Mouse (Mus musculus) stomach, embryonic 15.5 days (tissue): ENCODE measurements around the gene Gpr179. TPM values are rescaled to one million over a fixed set of nuclear protein-coding genes. Genes with fewer than 3 reads are reported as not detected.
"Not testable (repeated sequence)": the region's sequence is repeated elsewhere in the genome, so short reads cannot be mapped to it uniquely, and the experiment has no call there.

Source experiments
- ATAC-seq: fragments of 200-750 bp; cut with Nextera tagmentation; 2 replicates; pipeline ENCODE4 v1.8.0; 2017; ENCODE audit warnings: low read depth, moderate number of reproducible peaks, moderate TSS enrichment; ENCODE audit not compliant: insufficient read depth, low FRiP score
- H3K27ac ChIP-seq: fragments of 300-500 bp; sonication (generic); 2 replicates; pipeline ENCODE4 v1.5.1; 2015; ENCODE audit warnings: mild to moderate bottlenecking, inconsistent platforms
- H3K27me3 ChIP-seq: fragments of 300-500 bp; sonication (generic); replicated peaks from 2 replicates; pipeline ENCODE4 v1.6.1; 2015; ENCODE audit warnings: inconsistent platforms
- H3K36me3 ChIP-seq: fragments of 300-500 bp; sonication (generic); 2 replicates; pipeline ENCODE4 v1.6.1; 2015; ENCODE audit warnings: inconsistent platforms
- H3K4me1 ChIP-seq: fragments of 300-500 bp; sonication (generic); 2 replicates; pipeline ENCODE4 v1.6.1; 2015; ENCODE audit warnings: inconsistent platforms
- H3K4me2 ChIP-seq: fragments of 300-500 bp; sonication (generic); 2 replicates; pipeline ENCODE4 v1.6.1; 2015; ENCODE audit warnings: mild to moderate bottlenecking, inconsistent platforms
- H3K4me3 ChIP-seq: fragments of 300-500 bp; sonication (generic); replicated peaks from 2 replicates; pipeline ENCODE4 v1.5.1; 2015; ENCODE audit warnings: inconsistent platforms
- H3K9ac ChIP-seq: fragments of 300-500 bp; sonication (generic); 2 replicates; pipeline ENCODE4 v1.6.1; 2015; ENCODE audit warnings: inconsistent platforms
- H3K9me3 ChIP-seq: fragments of 300-500 bp; sonication (generic); 2 replicates; pipeline ENCODE4 v1.6.1; 2016; ENCODE audit warnings: inconsistent platforms
- WGBS: fragments of 180-500 bp; shearing (Covaris S2); methylation state at CpG from one replicate; pipeline ENCODE4 v1.1.7; 2015; 5-methylcytosine and 5-hydroxymethylcytosine counted together
- polyA plus RNA-seq: library from polyadenylated mRNA; unstranded; fragments of >200 nt; fragmentation: Nextera tagmentation; extraction: Ambion mirVana; gene quantifications from 2 replicates; pipeline ENCODE4 v1.2.1, GENCODE M21; 2015

Gpr179 gene
- polyA plus RNA-seq, 1 experiment from 2014 or later = 0.19 TPM

- Histone ChIP-seq H3K9me3 (no peaks in the 10 kb centered on the region), H3K9ac (no peak overlapping the region), H3K4me1 (no peaks in the 10 kb centered on the region), H3K27me3 (no peaks in the 10 kb centered on the region), H3K4me3 (no peak overlapping the region), H3K27ac (no peak overlapping the region), H3K36me3 (peaks cover 12% of the 10 kb centered on the region; the same call in 1 of the 2 replicates), H3K4me2 (no peak overlapping the region)
- ATAC-seq = no peak
- WGBS = 79% methylated on average over 6 of the region's 6 CpGs
Observed at GRCm38 (mm10) chr11:97372159-97372864, 20.4 kb upstream of the Gpr179 start.

- H3K9ac ChIP-seq = no peak overlapping the region
- 72% methylated on average over 7 of the region's 7 CpGs for WGBS
- no peaks in the 10 kb centered on the region for H3K9me3 ChIP-seq
- no peak for ATAC-seq
- no peak overlapping the region for H3K27ac ChIP-seq
- 0 out of 2 replicates have a peak, but pooled peaks cover 8% of the 10 kb centered on the region for H3K36me3 ChIP-seq
- H3K27me3 ChIP-seq = no peaks in the 10 kb centered on the region
- H3K4me1 ChIP-seq = peaks cover 3% of the 10 kb centered on the region; the same call in 1 of the 2 replicates
- no peak overlapping the region for H3K4me2 ChIP-seq
- H3K4me3 ChIP-seq = no peak overlapping the region
Observed at GRCm38 (mm10) chr11:97370329-97371091, 18.6 kb upstream of the Gpr179 start.

- ATAC-seq = no peak
- no peak overlapping the region for H3K9ac ChIP-seq
- no peak overlapping the region for H3K27ac ChIP-seq
- no peaks in the 10 kb centered on the region for H3K9me3 ChIP-seq
- no peaks in the 10 kb centered on the region for H3K27me3 ChIP-seq
- WGBS = 82% methylated on average over 5 of the region's 5 CpGs
- no peak overlapping the region for H3K4me3 ChIP-seq
- H3K36me3 ChIP-seq = no peaks in the 10 kb centered on the region
- H3K4me1 ChIP-seq = peaks cover 19% of the 10 kb centered on the region
- H3K4me2 ChIP-seq = no peak overlapping the region
Observed at GRCm38 (mm10) chr11:97368501-97368900, 16.6 kb upstream of the Gpr179 start.

- Histone ChIP-seq H3K4me3 (no peak overlapping the region), H3K36me3 (no peaks in the 10 kb centered on the region), H3K27ac (no peak overlapping the region), H3K9me3 (no peaks in the 10 kb centered on the region), H3K4me1 (peaks cover 23% of the 10 kb centered on the region), H3K9ac (no peak overlapping the region), H3K4me2 (peak overlapping the region; percentile 87; the same call in 1 of the 2 replicates), H3K27me3 (no peaks in the 10 kb centered on the region)
- 57% methylated on average over 1 of the region's 1 CpGs for WGBS
- ATAC-seq = no peak
Observed at GRCm38 (mm10) chr11:97365556-97365955, 13.7 kb upstream of the Gpr179 start.

DNA sequence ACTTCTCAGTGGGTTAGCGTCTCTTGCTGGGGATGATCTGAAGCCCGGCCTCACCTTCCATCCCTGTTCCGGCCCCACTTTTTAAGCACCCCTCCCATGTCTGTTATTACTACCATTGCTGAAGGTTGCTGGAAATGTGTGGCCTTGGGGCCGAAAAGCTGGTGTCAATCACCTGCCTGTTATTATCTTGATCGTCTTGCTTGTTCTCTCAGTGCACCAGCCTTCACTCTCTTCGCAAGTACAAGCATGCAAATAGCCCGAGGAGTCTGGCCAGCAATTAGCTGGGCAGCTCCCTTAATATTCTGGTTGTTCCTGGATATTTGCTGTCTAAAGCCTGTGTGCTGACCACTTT is 11.7 kb upstream of the Gpr179 start:
- 1% methylated on average over 7 of the region's 7 CpGs for WGBS
- Histone ChIP-seq H3K27me3 (no peaks in the 10 kb centered on the region), H3K27ac (no peak overlapping the region), H3K4me2 (peak overlapping the region; percentile 87), H3K4me1 (peaks cover 23% of the 10 kb centered on the region), H3K9me3 (no peaks in the 10 kb centered on the region), H3K9ac (peak overlapping the region; percentile 99), H3K4me3 (peak overlapping the region; percentile 99), H3K36me3 (no peaks in the 10 kb centered on the region)
- no peak for ATAC-seq

DNA sequence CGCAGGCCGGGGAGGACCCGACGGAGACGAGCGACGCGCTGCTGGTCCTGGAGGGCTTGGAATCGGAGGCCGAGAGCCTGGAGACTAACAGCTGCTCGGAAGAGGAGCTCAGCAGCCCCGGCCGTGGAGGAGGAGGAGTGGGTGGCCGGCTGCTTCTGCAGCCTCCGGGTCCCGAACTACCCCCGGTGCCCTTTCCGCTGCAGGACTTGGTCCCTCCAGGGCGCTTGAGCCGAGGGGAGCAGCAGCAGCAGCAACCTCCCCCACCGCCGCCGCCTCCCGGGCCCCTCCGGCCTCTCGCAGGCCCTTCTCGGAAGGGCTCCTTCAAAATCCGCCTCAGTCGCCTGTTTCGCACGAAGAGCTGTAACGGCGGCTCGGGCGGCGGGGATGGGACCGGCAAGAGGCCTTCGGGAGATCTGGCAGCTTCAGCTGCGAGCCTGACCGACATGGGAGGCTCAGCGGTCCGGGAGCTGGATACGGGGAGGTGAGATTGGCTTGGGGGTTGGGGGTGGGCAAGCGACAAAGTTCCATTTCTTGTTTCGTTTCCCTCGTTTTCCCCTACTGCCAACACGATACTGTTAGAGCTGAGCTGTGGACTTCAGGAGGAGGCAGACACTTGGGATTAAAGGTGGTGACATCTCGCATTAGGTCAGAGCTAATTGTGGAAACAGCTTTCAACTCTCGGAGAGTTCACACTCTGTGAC is 11.2 kb upstream of the Gpr179 start:
- Histone ChIP-seq H3K4me1 (peaks cover 23% of the 10 kb centered on the region), H3K36me3 (no peaks in the 10 kb centered on the region), H3K9ac (peak overlapping the region; percentile 99), H3K27ac (peak overlapping the region; percentile 85), H3K4me2 (peak overlapping the region; percentile 87), H3K27me3 (no peaks in the 10 kb centered on the region), H3K4me3 (peak overlapping the region; percentile 99), H3K9me3 (no peaks in the 10 kb centered on the region)
- 2% methylated on average over 39 of the region's 49 CpGs for WGBS
- ATAC-seq = no peak

- Histone ChIP-seq H3K9me3 (no peaks in the 10 kb centered on the region), H3K9ac (peak overlapping the region; percentile 99), H3K36me3 (no peaks in the 10 kb centered on the region), H3K4me1 (peaks cover 23% of the 10 kb centered on the region), H3K4me2 (peak overlapping the region; percentile 87), H3K27ac (peak overlapping the region; percentile 85), H3K27me3 (no peaks in the 10 kb centered on the region), H3K4me3 (peak overlapping the region; percentile 99)
- WGBS = 0% methylated on average over 22 of the region's 39 CpGs
- ATAC-seq = no peak
Observed at GRCm38 (mm10) chr11:97362649-97362942, 10.7 kb upstream of the Gpr179 start.

DNA sequence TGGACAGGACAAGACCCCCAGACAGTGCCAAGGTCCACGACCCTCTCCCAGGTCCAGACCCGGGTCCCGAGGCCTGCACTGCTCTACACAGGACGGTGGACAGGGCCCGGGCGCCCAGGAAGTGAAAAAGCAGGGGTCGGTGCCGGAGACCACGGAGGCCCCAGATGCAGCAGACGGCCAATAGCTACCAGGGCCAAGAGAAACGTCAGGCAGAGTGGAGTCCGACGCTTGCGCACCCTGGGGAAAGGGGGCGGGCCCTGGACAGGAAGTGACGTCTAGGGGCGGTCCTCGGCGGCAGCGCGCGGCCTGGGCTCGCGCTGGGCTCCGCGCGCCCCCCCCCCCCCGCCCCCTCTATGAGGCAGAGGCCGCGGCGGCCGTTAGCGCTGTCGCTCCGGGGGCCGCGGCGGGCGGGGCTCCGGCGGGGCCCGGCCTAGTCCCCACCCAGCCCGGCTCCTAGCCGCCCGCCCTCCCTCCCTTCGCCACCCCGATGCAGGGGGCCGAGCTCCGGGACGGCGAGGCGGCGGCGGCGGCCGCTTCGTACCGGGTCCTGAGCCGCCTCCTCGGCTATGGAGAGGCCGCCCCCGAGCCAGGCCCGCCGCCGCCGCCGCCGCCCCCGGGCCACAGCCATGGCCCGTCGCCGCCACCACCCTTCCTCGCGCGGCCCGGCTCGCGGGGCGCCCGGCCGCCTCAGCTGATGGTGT is 10.2 kb upstream of the Gpr179 start, which contains the start of gene Socs7:
Gene Socs7 (plus strand): TSS at position 604 of the 701 bp plus-strand sequence.
- H3K4me1 ChIP-seq = peaks cover 23% of the 10 kb centered on the region
- peak within 1 kb of the TSS; percentile 99 for H3K9ac ChIP-seq
- no peaks in the 10 kb centered on the region for H3K9me3 ChIP-seq
- 0% methylated on average over 23 of the region's 81 CpGs for WGBS
- no peaks in the 10 kb centered on the region for H3K36me3 ChIP-seq
- peak within 1 kb of the TSS; percentile 85 for H3K27ac ChIP-seq
- H3K27me3 ChIP-seq = no peaks in the 10 kb centered on the region
- H3K4me3 ChIP-seq = peak within 1 kb of the TSS; percentile 99
- peak; percentile 97 for ATAC-seq
- H3K4me2 ChIP-seq = peak within 1 kb of the TSS; percentile 87

DNA sequence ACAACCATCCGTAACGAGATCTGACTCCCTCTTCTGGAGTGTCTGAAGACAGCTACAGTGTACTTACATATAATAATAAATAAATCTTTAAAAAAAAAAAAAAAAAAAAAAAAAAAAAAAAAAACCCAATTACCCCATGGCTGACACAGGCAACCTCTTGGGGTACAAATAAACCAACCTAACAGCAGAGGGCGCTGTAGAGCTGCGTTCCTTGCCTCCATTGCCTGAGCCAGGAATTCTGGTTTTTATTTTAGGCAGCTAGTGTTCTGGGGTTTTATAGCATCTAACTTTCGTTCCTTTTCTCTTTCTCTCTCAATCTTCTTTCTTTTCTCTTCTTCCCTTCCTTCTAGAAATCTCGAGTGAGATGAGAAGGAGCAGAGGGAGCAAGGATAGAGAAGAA is 5.8 kb upstream of the Gpr179 start:
- H3K9ac ChIP-seq, H3K4me1 ChIP-seq, H3K4me3 ChIP-seq, H3K9me3 ChIP-seq, ATAC-seq, H3K27me3 ChIP-seq, H3K27ac ChIP-seq, H3K4me2 ChIP-seq, H3K36me3 ChIP-seq: not testable (repeated sequence)
- WGBS = 18% methylated on average over 6 of the region's 6 CpGs

- Histone ChIP-seq H3K9ac (no peak overlapping the region), H3K4me2 (no peak overlapping the region), H3K9me3 (no peaks in the 10 kb centered on the region), H3K27ac (no peak overlapping the region), H3K27me3 (no peaks in the 10 kb centered on the region), H3K4me1 (peaks cover 8% of the 10 kb centered on the region; the same call in 1 of the 2 replicates), H3K36me3 (no peaks in the 10 kb centered on the region), H3K4me3 (no peak overlapping the region)
- WGBS = 77% methylated on average over 7 of the region's 7 CpGs
- ATAC-seq = no peak
Observed at GRCm38 (mm10) chr11:97355247-97355646, 3.4 kb upstream of the Gpr179 start.

- WGBS = 70% methylated on average over 2 of the region's 2 CpGs
- Histone ChIP-seq H3K27ac (no peak overlapping the region), H3K4me3 (no peak overlapping the region), H3K27me3 (no peaks in the 10 kb centered on the region), H3K36me3 (no peaks in the 10 kb centered on the region), H3K4me1 (peaks cover 12% of the 10 kb centered on the region; the same call in 1 of the 2 replicates), H3K4me2 (no peak overlapping the region), H3K9ac (no peak overlapping the region), H3K9me3 (no peaks in the 10 kb centered on the region)
- no peak for ATAC-seq
Observed at GRCm38 (mm10) chr11:97354646-97355045, 2.8 kb upstream of the Gpr179 start.
